Mouse (Mus musculus): ENCODE measurements at regions not wholly inside any gene's neighbourhood (a gene's known extent, or its start where the extent isn't known, plus 50 kb on each side); places are given as distances from the start of the nearest gene placed in this dataset.

- TF ChIP-seq CTCF (IDR thresholded peaks at IDR 0.05; ENCODE audit: low read depth) (no peak), EP300 (IDR thresholded peaks at IDR 0.05; ENCODE audit: low read depth) (no peak)
These were observed 89.6 kb upstream of the Zfp703 start for GRCm38 (mm10) chr8:26887551-26887950.
